Mouse (Mus musculus): ENCODE measurements at regions not wholly inside any gene's neighbourhood (a gene's known extent, or its start where the extent isn't known, plus 50 kb on each side); places are given as distances from the start of the nearest gene placed in this dataset.

- no peak overlapping the region for H3K4me3 ChIP-seq (replicated peaks in 1 of 3; ENCODE audit: low read depth in 2 of 3, low read length in 2 of 3, poor library complexity in 1 of 3)
- TF ChIP-seq USF1 (IDR thresholded peaks at IDR 0.05; ENCODE audit: low read depth, low read length) (no peak), BHLHE40 (IDR thresholded peaks at IDR 0.05; ENCODE audit: low read depth, low read length) (peak; percentile 45), POLR2AphosphoS2 (IDR thresholded peaks at IDR 0.05; ENCODE audit: low read depth, low read length) (no peak), USF2 (conservative IDR thresholded peaks at IDR 0.05; ENCODE audit: low read depth, low read length) (no peak), IRF4 (IDR thresholded peaks at IDR 0.05; ENCODE audit: low read depth, low read length) (peak; percentile 59; the same call in 1 of the 2 replicates), ZMIZ1 (IDR thresholded peaks at IDR 0.05; ENCODE audit: low read depth, low read length) (no peak), SMC3 (IDR thresholded peaks at IDR 0.05; ENCODE audit: low read depth, low read length) (no peak), E2F4 (IDR thresholded peaks at IDR 0.05; ENCODE audit: insufficient replicate concordance, low read depth, low read length) (no peak), ETS1 (conservative IDR thresholded peaks at IDR 0.05; ENCODE audit: low read depth, low read length) (no peak), PAX5 (IDR thresholded peaks at IDR 0.05; ENCODE audit: low read length) (no peak), JUND (conservative IDR thresholded peaks at IDR 0.05; ENCODE audit: low read depth, low read length) (0 out of 2 replicates have a peak, but pooled peaks have one; percentile 25), KAT2A (IDR thresholded peaks at IDR 0.05; ENCODE audit: insufficient replicate concordance, low read length) (no peak), POLR2A (IDR thresholded peaks at IDR 0.05; ENCODE audit: low read depth, low read length) (no peak), SIN3A (IDR thresholded peaks at IDR 0.05; ENCODE audit: low read length) (no peak), GABPA (IDR thresholded peaks at IDR 0.05; ENCODE audit: insufficient replicate concordance, low read depth, low read length) (no peak), MYC (IDR thresholded peaks at IDR 0.05; ENCODE audit: low read depth, low read length) (no peak), CTCF (conservative IDR thresholded peaks at IDR 0.05 in 1 of 2, IDR thresholded peaks at IDR 0.05 in 1 of 2; ENCODE audit: low read depth in 2 of 2, low read length in 2 of 2) (no peak), TCF12 (IDR thresholded peaks at IDR 0.05; ENCODE audit: low read depth, low read length) (no peak), RAD21 (IDR thresholded peaks at IDR 0.05; ENCODE audit: low read depth, low read length) (no peak), RCOR1 (conservative IDR thresholded peaks at IDR 0.05; ENCODE audit: low read depth, low read length) (no peak), ELF1 (IDR thresholded peaks at IDR 0.05; ENCODE audit: low read depth, low read length) (no peak), ZNF384 (IDR thresholded peaks at IDR 0.05; ENCODE audit: low read depth, low read length) (no peak), MEF2A (IDR thresholded peaks at IDR 0.05; ENCODE audit: borderline replicate concordance, low read depth, low read length) (no peak), NELFE (IDR thresholded peaks at IDR 0.05; ENCODE audit: low read depth, low read length) (no peak), ZKSCAN1 (IDR thresholded peaks at IDR 0.05; ENCODE audit: borderline replicate concordance, low read depth, low read length) (no peak), MXI1 (IDR thresholded peaks at IDR 0.05; ENCODE audit: low read depth, low read length) (no peak), CHD1 (IDR thresholded peaks at IDR 0.05; ENCODE audit: low read depth, low read length) (no peak), ZC3H11A (IDR thresholded peaks at IDR 0.05; ENCODE audit: low read depth, low read length) (no peak), UBTF (IDR thresholded peaks at IDR 0.05; ENCODE audit: low read depth, low read length) (no peak), EP300 (IDR thresholded peaks at IDR 0.05; ENCODE audit: low read length) (peak; percentile 42; the same call in 1 of the 2 replicates), MAZ (IDR thresholded peaks at IDR 0.05; ENCODE audit: low read depth, low read length) (no peak), CHD2 (IDR thresholded peaks at IDR 0.05; ENCODE audit: low read length) (no peak), JUN (IDR thresholded peaks at IDR 0.05; ENCODE audit: insufficient read depth, low read depth, low read length) (peak; percentile 35; the same call in 1 of the 2 replicates), TBP (conservative IDR thresholded peaks at IDR 0.05; ENCODE audit: low read depth, low read length) (no peak), MAX (IDR thresholded peaks at IDR 0.05; ENCODE audit: low read length) (no peak), HCFC1 (IDR thresholded peaks at IDR 0.05; ENCODE audit: low read depth, low read length) (no peak), NRF1 (IDR thresholded peaks at IDR 0.05; ENCODE audit: low read depth, low read length) (no peak), MAFK (IDR thresholded peaks at IDR 0.05; ENCODE audit: insufficient replicate concordance, low read length) (no peak)
- H3K27ac ChIP-seq (ENCODE audit: insufficient read depth, low read depth), result no peak overlapping the region
- no peaks in the 10 kb centered on the region for H3K36me3 ChIP-seq (replicated peaks in 1 of 2; ENCODE audit: control insufficient read depth in 1 of 2, insufficient read depth in 1 of 2, low read length in 1 of 2)
- in situ Hi-C loops (cut with MboI; ENCODE audit: low pct_ligation_motif_present, low pct_unique_long_range_greater_than_20kb, low sequenced_read_pairs), result no loop called here
- DNase-seq (ENCODE audit: extremely low read depth), result peak; percentile 22
- dilution Hi-C loops (cut with MboI; ENCODE audit: extremely low pct_ligation_motif_present, extremely low pct_unique_long_range_greater_than_20kb, low sequenced_read_pairs), result no loop called here
- no peaks in the 10 kb centered on the region for H3K9me3 ChIP-seq (replicated peaks; ENCODE audit: low read length)
- no peaks in the 10 kb centered on the region for H3K27me3 ChIP-seq (replicated peaks)
- no peaks in the 10 kb centered on the region for H3K79me2 ChIP-seq (replicated peaks; ENCODE audit: control insufficient read depth, extremely low read depth, insufficient read depth, poor library complexity, severe bottlenecking)
- peaks cover 3 to 7% of the 10 kb centered on the region in 2 experiments; a peak in 2 of 4 replicates for H3K4me1 ChIP-seq (ENCODE audit: control insufficient read depth in 1 of 2, insufficient read depth in 2 of 2)
- no peak overlapping the region for H3K4me2 ChIP-seq (ENCODE audit: insufficient read depth, low read depth, poor library complexity, severe bottlenecking)
- H3K9ac ChIP-seq (ENCODE audit: insufficient read depth, low read depth), result no peak overlapping the region
Measured at GRCm38 (mm10) chr13:119143351-119143750, 285.1 kb upstream of the Paip1 start.
